Mouse (Mus musculus) limb, embryonic 10.5 days (tissue): ENCODE measurements at regions not wholly inside any gene's neighbourhood (a gene's known extent, or its start where the extent isn't known, plus 50 kb on each side); places are given as distances from the start of the nearest gene placed in this dataset.

ENCODE experiments used
- DNase-seq: peaks from one replicate; pipeline ENCODE4 v3.0.0-alpha.2; 2017; ENCODE audit warnings: low spot score
- H3K27ac ChIP-seq: fragments of 300-500 bp; sonication (generic); 2 replicates; pipeline ENCODE4 v1.5.1; 2016; ENCODE audit warnings: mild to moderate bottlenecking
- H3K27me3 ChIP-seq: fragments of 300-500 bp; sonication (generic); 2 replicates; pipeline ENCODE4 v1.6.1; 2016; ENCODE audit warnings: low read depth, mild to moderate bottlenecking; ENCODE audit not compliant: poor library complexity, severe bottlenecking
- H3K36me3 ChIP-seq: fragments of 300-500 bp; sonication (generic); 2 replicates; pipeline ENCODE4 v1.6.1; 2016; ENCODE audit warnings: mild to moderate bottlenecking, moderate library complexity
- H3K4me1 ChIP-seq: fragments of 300-500 bp; sonication (generic); 2 replicates; pipeline ENCODE4 v1.6.1; 2016
- H3K4me3 ChIP-seq: fragments of 300-500 bp; sonication (generic); 2 replicates; pipeline ENCODE4 v1.5.1; 2016; ENCODE audit warnings: mild to moderate bottlenecking, moderate library complexity
- H3K9me3 ChIP-seq: fragments of 300-500 bp; sonication (generic); replicated peaks from 2 replicates; pipeline ENCODE4 v1.6.1; 2016; ENCODE audit warnings: mild to moderate bottlenecking
- whole genome bisulfite sequencing: fragments of 180-500 bp; shearing (Covaris S2); methylation state at CpG from one replicate; pipeline ENCODE4 v1.1.7; 2016; 5-methylcytosine and 5-hydroxymethylcytosine counted together

DNA sequence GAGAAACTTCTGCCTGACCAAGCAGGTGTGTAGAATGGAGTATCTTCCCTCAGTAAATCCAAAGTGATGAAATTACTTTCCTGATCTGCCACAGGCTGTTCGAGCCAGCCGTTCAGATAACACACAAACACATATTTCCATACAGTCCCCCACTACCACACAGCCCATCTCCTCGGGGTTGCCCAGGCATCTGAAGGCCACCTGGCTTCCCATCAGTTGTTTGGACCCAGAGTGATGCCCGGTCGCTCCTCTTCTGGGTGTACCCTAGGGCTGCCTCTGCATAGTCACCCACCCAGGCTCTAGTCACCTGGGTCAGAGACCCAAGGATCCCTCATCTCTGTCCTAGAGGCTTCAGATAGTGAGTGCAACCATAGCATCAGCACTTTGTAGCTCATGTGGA, 107.9 kb downstream of the CK137956 start:
- DNase-seq = no peak
- no peaks in the 10 kb centered on the region for H3K27me3 ChIP-seq
- H3K9me3 ChIP-seq = no peaks in the 10 kb centered on the region
- 89% methylated on average over 5 of the region's 5 CpGs for WGBS
- H3K4me3 ChIP-seq = no peak overlapping the region
- H3K36me3 ChIP-seq = no peaks in the 10 kb centered on the region
- no peaks in the 10 kb centered on the region for H3K4me1 ChIP-seq
- H3K27ac ChIP-seq = no peak overlapping the region

DNA sequence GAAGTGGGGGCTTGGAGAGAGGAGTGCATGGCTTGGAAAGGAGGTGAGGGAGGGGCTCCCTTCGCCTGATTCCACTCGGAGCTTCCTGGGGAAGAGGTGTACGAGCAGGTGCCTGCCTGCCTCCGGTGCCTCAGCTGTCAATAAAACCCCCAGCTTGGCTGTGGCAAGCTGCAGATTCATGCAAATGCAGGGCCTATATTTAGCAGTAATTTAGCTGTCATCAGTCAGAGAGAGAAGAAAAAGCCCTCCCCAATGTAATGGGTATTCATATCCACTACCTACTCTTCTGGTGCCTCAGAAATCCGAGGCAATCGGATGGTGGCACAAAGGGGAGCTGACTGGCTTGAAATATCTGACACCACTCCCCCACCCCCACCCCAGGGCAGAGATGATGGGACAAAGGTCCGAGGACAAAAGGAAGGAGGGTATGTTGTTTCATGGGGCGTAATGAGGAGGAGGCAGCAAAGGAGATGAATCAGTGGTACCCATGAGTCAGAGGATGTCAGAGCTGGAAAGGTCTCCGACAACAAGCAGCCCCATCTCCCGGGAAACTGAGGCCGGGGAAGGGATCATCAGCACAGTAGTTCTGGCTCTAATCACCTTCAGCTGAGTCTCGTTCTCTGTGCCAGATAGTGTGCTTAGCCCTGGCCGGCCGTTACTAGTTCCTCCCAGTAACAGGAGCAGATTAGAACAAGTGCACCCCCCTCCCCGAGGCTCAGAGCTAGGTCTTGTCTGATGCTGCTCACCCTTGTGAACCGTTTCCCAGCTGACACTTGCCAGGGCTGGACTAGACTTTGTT, 109.2 kb downstream of the CK137956 start:
- H3K4me1 ChIP-seq = no peaks in the 10 kb centered on the region
- DNase-seq = no peak
- 77% methylated on average over 16 of the region's 16 CpGs for WGBS
- H3K27me3 ChIP-seq = no peaks in the 10 kb centered on the region
- H3K36me3 ChIP-seq = no peaks in the 10 kb centered on the region
- no peak overlapping the region for H3K4me3 ChIP-seq
- H3K9me3 ChIP-seq = no peaks in the 10 kb centered on the region
- no peak overlapping the region for H3K27ac ChIP-seq

DNA sequence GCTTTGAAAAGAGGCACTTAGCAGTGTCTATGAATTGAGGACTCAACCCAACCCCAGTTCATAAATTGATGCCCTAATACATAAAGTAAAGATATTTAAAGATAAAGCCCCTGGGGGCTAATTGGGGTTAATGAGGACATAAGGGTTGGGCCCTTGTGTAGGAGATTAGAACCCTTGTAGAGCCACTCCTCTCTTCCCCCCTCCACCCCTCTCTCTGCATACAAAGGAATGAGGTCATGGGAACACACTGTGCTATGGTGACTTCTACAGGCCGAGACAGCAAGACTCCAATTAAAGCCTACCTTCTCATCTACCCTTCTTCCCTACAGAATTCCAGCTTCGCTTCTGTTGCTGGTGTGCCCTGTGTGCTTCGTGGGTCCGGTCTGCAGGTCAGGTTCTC, 110.5 kb downstream of the CK137956 start:
- Histone ChIP-seq H3K9me3 (no peaks in the 10 kb centered on the region), H3K4me1 (no peaks in the 10 kb centered on the region), H3K4me3 (no peak overlapping the region), H3K36me3 (no peaks in the 10 kb centered on the region), H3K27ac (no peak overlapping the region), H3K27me3 (no peaks in the 10 kb centered on the region)
- WGBS = 86% methylated on average over 4 of the region's 4 CpGs
- no peak for DNase-seq

DNA sequence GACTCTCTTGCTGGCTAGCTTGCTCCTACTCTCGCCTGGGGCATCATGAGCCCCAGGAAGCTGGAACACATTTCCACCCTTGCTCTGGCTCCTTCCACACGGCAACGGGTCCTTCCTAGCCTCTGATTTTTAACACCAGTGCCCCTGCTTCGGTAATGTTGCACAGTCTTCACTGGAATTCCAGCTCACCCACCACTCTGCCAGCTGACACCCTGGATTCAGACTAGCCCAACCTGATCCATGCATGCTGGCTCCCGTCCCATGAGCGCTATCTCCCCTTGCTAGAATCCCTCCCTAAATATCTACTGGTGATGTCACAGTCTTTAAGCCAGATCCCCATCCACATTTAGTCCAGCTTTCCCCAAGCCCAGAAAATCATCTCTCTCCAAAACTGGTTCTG, 111.2 kb downstream of the CK137956 start:
- Histone ChIP-seq H3K4me3 (no peak overlapping the region), H3K27me3 (no peaks in the 10 kb centered on the region), H3K4me1 (no peaks in the 10 kb centered on the region), H3K9me3 (no peaks in the 10 kb centered on the region), H3K36me3 (no peaks in the 10 kb centered on the region), H3K27ac (no peak overlapping the region)
- 86% methylated on average over 6 of the region's 6 CpGs for WGBS
- no peak for DNase-seq

DNA sequence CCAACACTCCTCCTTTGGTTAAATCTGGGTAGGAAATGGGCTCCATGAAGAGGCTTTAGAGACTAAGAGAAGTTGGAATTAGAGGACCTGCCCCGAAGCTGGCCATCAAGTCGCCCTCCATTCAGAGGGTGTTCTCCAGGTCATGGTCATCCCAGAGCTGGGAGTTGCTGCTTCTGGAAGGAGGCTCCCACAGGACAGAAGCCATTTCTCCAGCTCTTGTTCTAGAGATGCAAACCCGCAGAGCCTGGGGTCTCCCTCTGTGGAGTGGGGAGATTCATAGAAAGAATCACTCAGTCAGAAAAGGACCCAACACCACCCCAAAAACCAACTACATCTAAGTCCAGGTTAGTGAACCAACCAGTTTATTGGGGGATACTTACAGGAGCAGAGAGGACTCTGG, 112.2 kb downstream of the CK137956 start:
- no peak overlapping the region for H3K27ac ChIP-seq

DNA sequence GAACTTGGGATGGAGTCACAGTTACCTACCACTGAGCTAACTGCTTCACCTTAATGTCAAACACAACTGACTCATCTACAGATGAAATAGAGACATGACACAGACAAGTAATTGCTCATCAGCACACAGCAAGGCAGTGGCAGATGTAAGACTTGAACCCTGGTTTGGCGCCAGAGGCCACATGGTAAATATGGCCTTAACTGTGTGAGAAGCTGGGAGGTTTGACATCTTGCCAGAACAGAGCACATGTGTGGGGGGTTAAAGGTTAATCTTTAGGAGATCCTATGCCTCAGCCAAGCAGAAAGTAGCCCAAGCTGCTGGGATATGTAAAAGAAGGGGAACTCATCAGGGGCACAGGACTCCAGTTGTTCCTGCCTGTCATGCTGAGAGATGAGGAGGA, 114.9 kb downstream of the CK137956 start:
- Histone ChIP-seq H3K27me3 (no peaks in the 10 kb centered on the region), H3K27ac (no peak overlapping the region), H3K4me3 (no peak overlapping the region), H3K4me1 (no peaks in the 10 kb centered on the region), H3K9me3 (no peaks in the 10 kb centered on the region), H3K36me3 (no peaks in the 10 kb centered on the region)
- 86% methylated on average over 1 of the region's 1 CpGs for WGBS
- no peak for DNase-seq

More for the DNA sequence above, 112.2 kb downstream of the CK137956 start:
- WGBS = 91% methylated on average over 3 of the region's 3 CpGs
- no peaks in the 10 kb centered on the region for H3K36me3 ChIP-seq
- H3K4me1 ChIP-seq = no peaks in the 10 kb centered on the region
- DNase-seq = no peak
- no peaks in the 10 kb centered on the region for H3K27me3 ChIP-seq
- no peaks in the 10 kb centered on the region for H3K9me3 ChIP-seq
- H3K4me3 ChIP-seq = no peak overlapping the region

DNA sequence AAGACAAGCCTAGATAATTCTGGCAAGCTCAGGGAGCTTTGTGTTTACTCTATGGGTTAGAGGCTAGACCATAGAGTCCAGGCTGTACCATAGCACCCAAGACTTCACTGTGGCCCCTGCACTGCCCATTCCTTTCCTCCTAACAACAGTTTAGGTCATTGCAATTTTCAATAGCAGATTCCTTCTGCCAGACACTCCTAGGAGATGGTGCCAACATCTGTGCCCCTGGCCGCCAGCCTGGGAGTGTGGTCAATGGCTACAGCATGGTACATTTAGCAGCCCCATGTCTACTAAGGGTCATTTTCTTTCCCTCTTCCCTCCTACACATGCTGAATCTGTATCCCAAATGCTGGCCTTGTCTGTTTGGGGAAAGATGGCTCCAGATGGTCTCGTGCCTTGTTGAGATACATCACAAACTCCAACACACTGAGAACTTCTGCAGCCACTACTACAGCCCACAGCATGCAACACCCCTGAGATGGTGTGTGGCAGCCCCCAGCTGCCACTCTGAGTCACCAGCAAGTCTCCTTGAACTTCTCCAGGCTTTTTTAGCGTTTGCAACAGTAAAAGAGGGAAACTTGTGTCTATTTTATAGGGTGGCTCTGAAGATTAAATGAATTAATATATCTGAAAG, 115.9 kb downstream of the CK137956 start:
- Histone ChIP-seq H3K4me1 (no peaks in the 10 kb centered on the region), H3K27me3 (no peaks in the 10 kb centered on the region), H3K36me3 (no peaks in the 10 kb centered on the region), H3K4me3 (no peak overlapping the region), H3K27ac (no peak overlapping the region), H3K9me3 (no peaks in the 10 kb centered on the region)
- WGBS = 83% methylated on average over 3 of the region's 3 CpGs
- no peak for DNase-seq

DNA sequence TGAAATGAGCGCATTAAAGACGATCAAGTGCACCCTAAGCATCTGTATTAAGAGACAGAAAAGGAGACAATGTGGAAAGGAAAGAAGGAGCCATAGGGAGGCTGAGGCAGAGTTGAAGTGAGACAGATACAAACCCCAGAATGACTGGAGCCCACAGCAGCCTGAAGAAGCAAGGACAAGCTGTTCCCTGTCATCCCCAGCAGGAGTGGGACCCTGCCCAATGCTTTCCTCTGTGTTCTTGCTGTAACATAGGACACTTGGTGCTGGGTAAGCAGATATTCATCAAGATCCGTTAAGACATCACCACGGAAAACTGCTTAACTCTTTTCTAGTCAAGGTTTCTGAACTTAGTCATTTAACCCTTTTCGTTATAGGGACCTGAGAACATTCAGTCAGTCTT, 121.4 kb downstream of the CK137956 start:
- H3K4me3 ChIP-seq = no peak overlapping the region
- no peaks in the 10 kb centered on the region for H3K9me3 ChIP-seq
- H3K4me1 ChIP-seq = no peaks in the 10 kb centered on the region
- no peak for DNase-seq
- 86% methylated on average over 5 of the region's 5 CpGs for WGBS
- H3K27ac ChIP-seq = no peak overlapping the region
- H3K27me3 ChIP-seq = no peaks in the 10 kb centered on the region
- H3K36me3 ChIP-seq = no peaks in the 10 kb centered on the region

DNA sequence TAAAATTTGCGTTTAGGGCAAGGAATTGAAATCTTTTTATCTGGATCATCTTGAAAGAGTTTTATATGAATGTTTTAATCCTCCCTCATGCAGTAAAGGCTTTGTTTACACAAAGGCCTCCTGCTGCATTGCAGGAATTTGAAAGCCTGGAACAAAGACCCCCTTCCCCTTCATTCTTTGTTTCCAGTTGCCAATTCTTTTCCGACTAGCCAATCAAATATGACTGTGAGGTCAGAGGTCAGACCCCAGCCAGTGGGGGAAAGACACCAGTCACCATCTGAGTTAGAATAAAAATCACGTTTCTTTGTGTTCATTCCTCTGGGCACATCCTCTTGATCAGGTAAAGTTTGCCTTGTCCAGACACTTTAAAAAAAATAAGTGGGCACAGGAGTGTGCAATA, 124.4 kb downstream of the CK137956 start:
- DNase-seq = no peak
- 61% methylated on average over 3 of the region's 3 CpGs for WGBS
- H3K27ac ChIP-seq = no peak overlapping the region

DNA sequence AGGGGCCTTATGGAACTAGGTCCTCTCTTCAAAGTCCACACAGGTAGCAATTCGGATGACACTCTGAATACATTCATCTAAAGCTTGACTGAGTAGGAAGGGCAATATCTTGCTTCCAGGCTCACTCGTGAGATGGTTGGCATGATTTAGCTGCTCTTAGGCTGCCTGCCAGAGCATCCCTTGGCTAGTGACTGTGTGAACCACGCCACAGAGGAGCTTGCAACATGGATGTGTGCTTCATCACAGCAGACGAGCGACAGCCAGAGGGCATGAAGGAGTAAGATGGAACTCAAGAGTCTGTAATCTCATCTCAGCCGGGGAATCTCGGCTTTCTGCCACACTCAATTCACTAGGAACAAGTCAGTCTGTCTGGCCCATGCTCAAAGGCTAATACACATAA, 127.3 kb downstream of the CK137956 start:
- Histone ChIP-seq H3K4me3 (no peak overlapping the region), H3K27me3 (no peaks in the 10 kb centered on the region), H3K9me3 (no peaks in the 10 kb centered on the region), H3K36me3 (no peaks in the 10 kb centered on the region), H3K27ac (no peak overlapping the region), H3K4me1 (no peaks in the 10 kb centered on the region)
- WGBS = 88% methylated on average over 7 of the region's 7 CpGs
- no peak for DNase-seq

More for the DNA sequence above, 124.4 kb downstream of the CK137956 start:
- Histone ChIP-seq H3K36me3 (no peaks in the 10 kb centered on the region), H3K27me3 (no peaks in the 10 kb centered on the region), H3K4me3 (no peak overlapping the region), H3K9me3 (no peaks in the 10 kb centered on the region), H3K4me1 (no peaks in the 10 kb centered on the region)

DNA sequence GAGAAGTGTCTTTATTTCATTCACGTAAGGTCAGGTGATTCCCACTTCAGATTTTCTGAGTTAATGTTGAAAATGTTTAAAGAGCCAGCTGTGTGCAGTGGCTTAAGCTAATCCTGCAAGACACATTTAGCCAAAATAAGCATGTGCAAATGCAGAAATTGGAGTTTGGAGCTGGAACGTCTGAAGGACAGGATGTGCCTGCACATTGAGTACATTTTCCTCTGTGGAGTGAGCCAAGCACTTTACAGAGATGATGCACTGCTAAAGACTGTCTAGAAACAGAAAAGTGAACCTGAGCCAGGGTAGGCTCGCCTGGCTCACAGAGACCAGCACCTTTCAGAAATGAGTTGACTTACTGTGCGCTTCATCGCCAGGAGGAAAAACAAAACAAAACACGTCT, 137.1 kb downstream of the CK137956 start:
- WGBS = 85% methylated on average over 6 of the region's 6 CpGs
- no peak overlapping the region for H3K4me3 ChIP-seq
- no peaks in the 10 kb centered on the region for H3K27me3 ChIP-seq
- no peaks in the 10 kb centered on the region for H3K9me3 ChIP-seq
- H3K27ac ChIP-seq = no peak overlapping the region
- no peaks in the 10 kb centered on the region for H3K4me1 ChIP-seq
- no peak for DNase-seq
- no peaks in the 10 kb centered on the region for H3K36me3 ChIP-seq

DNA sequence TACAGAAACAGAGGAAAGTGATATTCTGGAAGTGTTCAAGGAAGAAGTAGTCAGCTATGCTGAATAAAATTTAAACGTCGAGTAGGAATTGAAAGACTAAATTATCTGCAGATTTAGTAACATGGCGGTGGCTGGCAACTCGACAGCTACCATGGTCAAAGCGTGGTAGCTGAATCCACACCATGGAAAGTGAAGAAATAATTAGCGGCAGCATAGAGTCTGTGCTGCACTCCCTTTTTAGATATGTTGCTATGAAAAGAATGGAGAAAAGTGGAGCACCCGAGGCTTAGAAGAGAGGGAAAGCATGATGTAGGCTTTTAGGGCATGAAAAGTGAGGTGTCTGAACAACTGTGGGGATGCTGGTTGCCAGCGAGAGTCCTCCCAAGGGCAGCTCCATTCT, 143.8 kb downstream of the CK137956 start:
- H3K4me3 ChIP-seq = no peak overlapping the region
- 89% methylated on average over 8 of the region's 8 CpGs for WGBS
- no peak for DNase-seq

DNA sequence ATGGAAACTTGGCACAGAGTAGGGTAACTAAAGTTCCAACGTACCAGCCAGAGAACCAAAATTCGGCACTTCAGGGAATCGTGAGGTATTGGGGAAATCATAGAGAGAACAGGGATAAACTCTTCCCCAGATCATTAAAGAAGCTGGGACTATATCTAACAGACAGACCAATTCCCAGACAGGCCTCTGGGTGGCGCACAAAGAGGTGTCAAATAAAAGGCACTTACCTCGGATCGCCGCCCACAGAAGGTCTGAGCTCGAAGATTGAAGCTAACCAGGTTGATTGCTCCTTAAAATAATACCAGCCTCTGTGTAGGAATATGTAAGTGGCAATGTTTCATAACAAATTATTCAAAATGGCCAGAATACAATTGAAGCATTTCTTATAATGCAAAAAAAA, 151.2 kb downstream of the CK137956 start:
- H3K36me3 ChIP-seq = no peaks in the 10 kb centered on the region
- no peak for DNase-seq
- no peak overlapping the region for H3K4me3 ChIP-seq
- 81% methylated on average over 8 of the region's 8 CpGs for WGBS
- no peaks in the 10 kb centered on the region for H3K9me3 ChIP-seq
- H3K27me3 ChIP-seq = no peaks in the 10 kb centered on the region
- no peaks in the 10 kb centered on the region for H3K4me1 ChIP-seq
- no peak overlapping the region for H3K27ac ChIP-seq

More for the DNA sequence above, 143.8 kb downstream of the CK137956 start:
- no peaks in the 10 kb centered on the region for H3K9me3 ChIP-seq
- H3K4me1 ChIP-seq = no peaks in the 10 kb centered on the region
- H3K27me3 ChIP-seq = no peaks in the 10 kb centered on the region
- no peak overlapping the region for H3K27ac ChIP-seq
- no peaks in the 10 kb centered on the region for H3K36me3 ChIP-seq
